Mouse (Mus musculus): ENCODE results near the gene Acyp2.
"Not testable (repeated sequence)": the region's sequence is repeated elsewhere in the genome, so short reads cannot be mapped to it uniquely, and the experiment has no call there.

The Acyp2 gene

GRCm38 (mm10) chr11:30649001-30649637, at the start of gene Acyp2:
Gene Acyp2, minus strand, starts transcription at chr11:30649587.
- peak; percentile 84 to 86 for DNase-seq

DNA sequence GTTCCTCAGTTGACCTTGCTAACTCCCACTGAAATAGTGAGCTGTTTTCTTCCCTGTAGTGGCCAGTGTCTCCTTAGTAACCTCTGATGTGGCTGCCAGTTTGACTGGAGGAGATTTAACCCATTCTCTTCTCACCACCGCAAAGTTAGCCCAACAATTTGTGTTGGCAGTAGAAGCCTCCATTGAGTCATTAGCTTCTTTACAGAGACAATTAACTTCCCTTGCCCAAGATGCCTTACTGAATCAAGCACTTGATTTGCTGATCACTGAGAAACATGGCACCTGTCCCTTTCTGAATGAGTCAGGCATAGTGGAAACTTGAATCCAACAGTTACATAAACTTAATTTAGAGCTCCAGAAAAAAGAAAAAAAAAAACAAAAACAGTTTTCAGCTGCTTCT, 40.0 kb upstream of the Acyp2 start:
- no peak for DNase-seq

DNA sequence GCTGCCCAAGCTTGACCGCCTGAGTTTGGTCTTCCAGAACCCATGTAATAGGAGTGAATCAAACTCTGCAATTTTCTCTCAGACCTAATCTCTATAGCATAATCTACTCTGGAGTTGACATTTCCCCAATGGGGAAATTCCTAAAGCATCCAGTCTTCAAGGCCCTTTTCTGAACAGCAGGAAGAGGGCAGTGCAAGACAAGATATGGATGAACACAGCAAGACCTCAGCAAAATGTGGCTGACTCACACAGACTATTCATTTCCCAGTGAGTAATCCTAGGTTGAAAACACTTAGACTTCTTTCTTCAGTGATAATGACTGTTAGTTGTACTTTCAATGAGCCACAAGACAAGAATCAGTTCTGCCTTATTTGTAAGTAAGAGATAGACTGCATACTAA, 26.7 kb upstream of the Acyp2 start:
- DNase-seq, result peak; percentile 11 to 36

- no peak for DNase-seq
Observed at GRCm38 (mm10) chr11:30672719-30673118, 23.3 kb upstream of the Acyp2 start.

GRCm38 (mm10) chr11:30663001-30663400, 13.6 kb upstream of the Acyp2 start:
- no peak for DNase-seq

GRCm38 (mm10) chr11:30662591-30662990, 13.2 kb upstream of the Acyp2 start:
- no peak for DNase-seq

DNA sequence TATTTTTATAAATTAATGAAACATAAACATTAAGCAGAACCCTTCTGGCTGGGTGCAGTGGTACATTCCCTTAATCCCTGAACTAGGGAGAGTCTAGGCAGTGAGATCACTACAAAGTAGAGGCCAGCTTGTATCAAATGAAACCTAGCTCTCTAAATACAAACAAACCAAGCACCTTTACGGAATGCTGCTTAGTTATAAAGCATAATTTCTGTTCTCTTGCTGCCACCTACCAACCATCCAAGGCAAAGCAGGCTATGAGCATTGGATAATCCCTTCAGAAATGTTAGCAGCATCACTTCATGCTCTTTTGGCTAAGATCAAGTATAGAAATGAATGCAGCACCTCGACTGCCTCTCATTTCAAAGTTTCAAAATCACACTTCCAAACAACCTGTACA, 7.7 kb upstream of the Acyp2 start:
- DNase-seq, result peak; percentile 35 to 67

DNA sequence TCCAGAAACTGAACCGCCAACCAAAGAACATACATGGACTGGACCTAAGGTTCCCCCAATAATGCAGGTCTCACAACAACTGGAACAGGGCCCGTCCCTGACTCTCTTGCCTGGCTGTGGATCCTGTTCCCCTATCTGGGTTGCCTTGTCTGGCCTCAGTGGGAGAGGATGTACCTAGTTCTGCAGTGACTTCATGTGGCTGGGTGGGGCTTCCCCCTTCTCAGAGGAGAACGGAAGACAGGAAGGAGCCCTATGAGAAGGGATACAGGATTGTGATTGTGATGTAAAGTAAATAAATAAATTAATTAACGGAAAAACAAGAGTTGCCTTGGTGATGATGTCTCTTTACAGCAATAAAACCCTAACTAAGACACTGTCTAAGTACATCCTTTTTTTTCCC, 6.7 kb upstream of the Acyp2 start:
- no peak for DNase-seq

DNA sequence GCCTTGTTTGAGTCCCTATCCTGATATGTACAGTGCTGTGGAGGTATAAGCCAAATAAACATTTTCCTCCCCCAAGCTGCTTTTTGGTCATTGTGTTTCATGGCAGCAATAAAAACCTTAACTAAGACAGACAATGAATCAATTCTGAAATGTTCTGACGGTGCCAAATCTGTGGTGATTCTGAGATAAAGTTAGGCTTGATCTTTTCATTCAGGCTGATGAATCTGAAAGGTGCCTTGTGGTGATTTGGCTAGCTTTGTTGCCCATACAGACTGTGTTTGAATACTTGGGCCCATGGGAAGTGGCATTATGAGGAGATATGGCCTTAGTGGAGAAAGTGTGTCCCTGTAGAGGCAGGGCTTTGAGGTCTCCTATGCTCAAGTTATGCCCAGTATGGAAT, 1.0 kb upstream of the Acyp2 start:
- no peak for DNase-seq

- no peak for DNase-seq
Observed at GRCm38 (mm10) chr11:30635674-30636073, 13.7 kb downstream of the Acyp2 start.

- DNase-seq, result no peak
Observed at GRCm38 (mm10) chr11:30630514-30630913, 18.9 kb downstream of the Acyp2 start.

- DNase-seq, result no peak
Observed at GRCm38 (mm10) chr11:30623218-30623617, 26.2 kb downstream of the Acyp2 start.

GRCm38 (mm10) chr11:30621386-30622363, 27.7 kb downstream of the Acyp2 start:
- DNase-seq, result not testable (repeated sequence)

- DNase-seq, result no peak
Observed at GRCm38 (mm10) chr11:30618235-30618634, 31.2 kb downstream of the Acyp2 start.

DNA sequence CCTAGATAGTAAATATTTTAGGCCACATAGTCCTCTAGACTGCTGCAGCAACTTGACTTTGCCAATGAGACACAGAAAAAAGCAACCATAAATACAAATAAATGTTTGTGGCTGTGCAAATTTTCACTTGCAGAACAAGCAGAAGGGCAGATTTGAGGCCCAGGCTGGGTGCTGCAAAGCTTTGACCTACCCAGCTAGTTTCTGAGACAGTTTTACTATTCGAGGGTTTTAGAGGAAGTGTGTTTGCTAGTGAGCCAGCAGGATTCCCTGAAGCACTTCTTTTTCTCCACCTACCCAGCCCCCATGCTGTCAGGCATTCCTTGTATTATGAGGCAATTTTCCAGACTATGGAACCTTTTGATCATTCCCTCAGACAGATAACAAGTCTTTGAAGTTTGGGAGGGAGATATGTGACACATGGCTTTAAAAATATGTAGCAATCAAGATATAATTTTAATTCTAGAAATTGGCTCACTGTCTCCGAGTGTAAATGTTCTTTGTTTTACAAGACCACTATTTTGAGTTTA, 31.8 kb downstream of the Acyp2 start:
- no peak for DNase-seq

GRCm38 (mm10) chr11:30615977-30616376, 33.4 kb downstream of the Acyp2 start:
- no peak for DNase-seq

- no peak for DNase-seq
Observed at GRCm38 (mm10) chr11:30613916-30614546, 35.4 kb downstream of the Acyp2 start.

- no peak for DNase-seq
Observed at GRCm38 (mm10) chr11:30612699-30613098, 36.7 kb downstream of the Acyp2 start.

DNA sequence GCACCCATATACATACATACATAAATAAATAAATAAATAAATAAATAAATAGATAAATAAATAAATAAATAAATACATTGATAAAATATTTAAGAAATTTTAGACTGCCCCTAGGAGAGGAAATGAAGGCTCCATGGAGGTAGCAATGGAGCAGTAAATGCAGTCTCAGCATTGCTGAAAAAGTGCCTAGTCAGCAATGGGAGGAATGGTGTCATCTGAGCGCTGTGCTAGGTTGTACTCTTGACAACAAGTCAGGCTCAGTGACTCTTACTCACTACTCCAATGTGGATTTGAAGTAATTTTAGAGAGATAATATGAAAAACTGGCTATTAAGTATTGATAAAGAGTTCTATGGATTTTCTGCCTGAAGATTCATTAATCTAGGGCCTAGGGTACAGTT, 40.1 kb downstream of the Acyp2 start:
- no peak for DNase-seq

GRCm38 (mm10) chr11:30607587-30608518, 41.5 kb downstream of the Acyp2 start:
- no peak for DNase-seq

DNA sequence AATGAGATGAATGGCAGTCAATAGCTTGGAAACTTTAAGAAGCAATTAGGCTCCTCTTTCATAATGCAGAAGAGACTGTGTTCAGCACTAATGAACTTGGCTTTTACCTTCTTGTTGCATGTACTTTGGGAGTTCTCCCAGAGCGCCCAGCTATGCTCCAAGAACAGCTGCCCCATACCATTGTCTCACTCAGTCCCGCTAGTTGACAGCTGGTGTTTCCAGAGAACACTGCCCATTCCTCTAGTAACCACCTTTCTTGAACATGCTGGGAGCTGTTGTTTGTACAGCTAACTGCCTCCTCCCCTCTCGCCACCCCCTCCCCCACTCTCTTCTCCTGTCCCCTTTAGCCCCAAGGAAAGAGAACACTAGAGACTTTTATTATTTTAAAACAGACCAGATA, 52.1 kb downstream of the Acyp2 start:
- DNase-seq, result no peak

GRCm38 (mm10) chr11:30580008-30580407, 69.4 kb downstream of the Acyp2 start:
- DNase-seq, result no peak
